Mouse (Mus musculus): ENCODE measurements around the gene Aldh9a1. TPM values are rescaled to one million over a fixed set of nuclear protein-coding genes. Genes with fewer than 3 reads are reported as not detected.

Gene Aldh9a1
- polyA plus RNA-seq (2012; rRNA removed) = 32.6 and 33.4 TPM in 2 replicates

DNA sequence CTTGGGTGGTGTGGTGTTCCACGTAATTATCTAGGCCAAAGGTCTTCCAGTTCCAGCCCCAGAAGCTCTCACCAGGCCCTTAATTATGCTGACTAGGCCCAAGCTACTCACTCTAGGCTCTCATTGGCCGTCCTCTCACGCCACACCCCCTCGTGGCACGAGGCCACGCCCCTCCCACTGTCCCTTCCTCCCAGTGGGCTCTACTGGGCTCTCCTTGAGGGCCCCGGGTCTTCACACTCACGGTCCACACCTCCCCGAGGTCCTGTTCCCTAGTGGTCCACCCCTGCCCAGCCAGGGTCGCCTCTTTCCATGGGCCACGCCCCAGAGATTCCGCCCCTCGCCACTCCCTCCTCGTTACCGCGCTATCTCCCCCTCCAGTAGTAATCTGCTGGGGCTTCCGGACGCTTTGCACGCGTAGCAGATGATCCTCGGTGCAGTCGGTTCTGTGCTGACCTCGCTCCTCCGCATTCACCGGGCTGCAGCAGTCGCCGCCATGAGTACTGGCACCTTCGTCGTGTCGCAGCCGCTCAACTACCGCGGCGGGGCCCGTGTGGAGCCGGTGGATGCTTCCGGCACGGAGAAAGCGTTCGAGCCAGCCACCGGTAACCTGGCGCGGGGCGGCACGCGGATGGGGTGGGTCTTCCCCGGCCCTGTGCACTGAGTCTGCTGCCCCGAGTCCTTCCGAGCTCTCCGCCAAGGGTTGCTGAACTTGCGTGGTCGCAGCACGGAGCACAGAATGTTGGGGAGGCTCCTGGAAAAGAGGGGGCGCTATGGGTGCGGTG, at the start of gene Aldh9a1:
Gene Aldh9a1, plus strand, starts transcription at position 177 of the 782 bp plus-strand sequence.
- peak within 1 kb of the TSS; percentile 77 for H3K4me3 ChIP-seq (ENCODE audit: insufficient read depth, low read length)
- H3K27ac ChIP-seq (ENCODE audit: insufficient read depth, low read length) = peak within 1 kb of the TSS; percentile 54; the same call in 1 of the 2 replicates
- H3K4me1 ChIP-seq (ENCODE audit: control insufficient read depth, insufficient read depth, low read length) = no peaks in the 10 kb centered on the region
- no peak for TF ChIP-seq CTCF (IDR thresholded peaks at IDR 0.05; ENCODE audit: extremely low read depth, insufficient read depth, low read length)
- 0 out of 2 replicates have a peak, but pooled peaks have one; percentile 28 for TF ChIP-seq POLR2A (IDR thresholded peaks at IDR 0.05; ENCODE audit: extremely low read depth, insufficient read depth, low read length)

DNA sequence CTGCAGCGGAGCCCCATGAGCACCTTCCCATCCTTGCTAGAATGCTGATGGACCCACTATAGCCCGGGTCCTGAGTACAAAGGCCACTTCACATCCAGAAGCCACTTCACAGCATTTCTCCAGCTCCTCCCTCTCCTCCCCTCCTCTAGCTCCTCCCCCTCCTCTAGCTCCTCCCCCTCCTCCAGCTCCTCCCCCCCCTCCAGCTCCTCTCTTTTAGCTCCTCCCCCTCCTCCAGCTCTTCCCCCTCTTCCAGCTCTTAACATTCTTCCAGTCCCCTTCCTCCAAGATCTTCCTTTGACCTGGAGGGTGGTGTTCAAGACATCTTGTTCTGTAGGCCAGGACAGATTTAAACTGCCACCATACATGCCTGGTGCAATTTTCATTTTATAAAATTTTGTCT, 49.7 kb upstream of the Aldh9a1 start:
- no peak overlapping the region for H3K4me3 ChIP-seq (ENCODE audit: insufficient read depth, low read length)

GRCm38 (mm10) chr1:167305501-167306137, 44.2 kb upstream of the Aldh9a1 start:
- Histone ChIP-seq H3K4me1 (ENCODE audit: control insufficient read depth, insufficient read depth, low read length) (peaks cover 2% of the 10 kb centered on the region; the same call in 1 of the 2 replicates), H3K4me3 (ENCODE audit: insufficient read depth, low read length) (no peak overlapping the region), H3K27ac (ENCODE audit: insufficient read depth, low read length) (no peak overlapping the region)
- TF ChIP-seq POLR2A (IDR thresholded peaks at IDR 0.05; ENCODE audit: extremely low read depth, insufficient read depth, low read length) = no peak
- no peak for TF ChIP-seq CTCF (IDR thresholded peaks at IDR 0.05; ENCODE audit: extremely low read depth, insufficient read depth, low read length)

More for the DNA sequence above, 49.7 kb upstream of the Aldh9a1 start:
- H3K27ac ChIP-seq (ENCODE audit: insufficient read depth, low read length) = no peak overlapping the region
- H3K4me1 ChIP-seq (ENCODE audit: control insufficient read depth, insufficient read depth, low read length) = no peaks in the 10 kb centered on the region
- TF ChIP-seq POLR2A (IDR thresholded peaks at IDR 0.05; ENCODE audit: extremely low read depth, insufficient read depth, low read length) (no peak), CTCF (IDR thresholded peaks at IDR 0.05; ENCODE audit: extremely low read depth, insufficient read depth, low read length) (no peak)

GRCm38 (mm10) chr1:167306451-167307240, 43.1 kb upstream of the Aldh9a1 start:
- no peak overlapping the region for H3K27ac ChIP-seq (ENCODE audit: insufficient read depth, low read length)
- TF ChIP-seq CTCF (IDR thresholded peaks at IDR 0.05; ENCODE audit: extremely low read depth, insufficient read depth, low read length) = peak; percentile 44
- no peak for TF ChIP-seq POLR2A (IDR thresholded peaks at IDR 0.05; ENCODE audit: extremely low read depth, insufficient read depth, low read length)
- H3K4me1 ChIP-seq (ENCODE audit: control insufficient read depth, insufficient read depth, low read length) = peaks cover 2% of the 10 kb centered on the region; the same call in 1 of the 2 replicates
- H3K4me3 ChIP-seq (ENCODE audit: insufficient read depth, low read length) = no peak overlapping the region

- peak overlapping the region; percentile 74; the same call in 1 of the 2 replicates for H3K4me3 ChIP-seq (ENCODE audit: insufficient read depth, low read length)
- TF ChIP-seq POLR2A (IDR thresholded peaks at IDR 0.05; ENCODE audit: extremely low read depth, insufficient read depth, low read length) (no peak), CTCF (IDR thresholded peaks at IDR 0.05; ENCODE audit: extremely low read depth, insufficient read depth, low read length) (no peak)
- H3K27ac ChIP-seq (ENCODE audit: insufficient read depth, low read length) = no peak overlapping the region
- peaks cover 2% of the 10 kb centered on the region; the same call in 1 of the 2 replicates for H3K4me1 ChIP-seq (ENCODE audit: control insufficient read depth, insufficient read depth, low read length)
These were observed 42.1 kb upstream of the Aldh9a1 start for GRCm38 (mm10) chr1:167307674-167308073.

GRCm38 (mm10) chr1:167308261-167309054, 41.3 kb upstream of the Aldh9a1 start, which contains the start of gene Tmco1:
Gene Tmco1, plus strand, starts transcription at chr1:167308378.
- peak within 1 kb of the TSS; percentile 74 for H3K4me3 ChIP-seq (ENCODE audit: insufficient read depth, low read length)
- no peak for TF ChIP-seq CTCF (IDR thresholded peaks at IDR 0.05; ENCODE audit: extremely low read depth, insufficient read depth, low read length)
- peak; percentile 85 for TF ChIP-seq POLR2A (IDR thresholded peaks at IDR 0.05; ENCODE audit: extremely low read depth, insufficient read depth, low read length)
- H3K27ac ChIP-seq (ENCODE audit: insufficient read depth, low read length) = peak within 1 kb of the TSS; percentile 95
- peaks cover 2% of the 10 kb centered on the region; the same call in 1 of the 2 replicates for H3K4me1 ChIP-seq (ENCODE audit: control insufficient read depth, insufficient read depth, low read length)

DNA sequence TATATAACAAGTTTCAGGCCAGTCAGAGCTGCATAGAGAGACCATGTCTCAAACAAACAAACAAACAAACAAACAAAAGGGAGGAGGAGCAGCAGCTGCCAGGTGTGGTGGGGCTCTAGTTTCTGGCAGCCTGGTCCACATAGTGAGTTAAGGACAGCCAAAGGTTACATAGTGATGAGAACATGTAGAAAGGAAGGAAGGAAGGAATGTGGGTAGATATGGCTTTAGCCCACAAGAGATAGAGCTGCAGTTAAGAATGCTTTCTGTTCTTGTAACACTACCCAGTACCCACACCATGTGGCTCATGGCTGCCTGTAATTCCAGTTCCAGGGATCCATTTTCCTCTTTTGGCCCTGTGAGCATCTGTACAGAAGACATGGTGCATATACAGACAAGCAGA, 37.4 kb upstream of the Aldh9a1 start:
- TF ChIP-seq POLR2A (IDR thresholded peaks at IDR 0.05; ENCODE audit: extremely low read depth, insufficient read depth, low read length) (no peak), CTCF (IDR thresholded peaks at IDR 0.05; ENCODE audit: extremely low read depth, insufficient read depth, low read length) (no peak)
- Histone ChIP-seq H3K27ac (ENCODE audit: insufficient read depth, low read length) (no peak overlapping the region), H3K4me3 (ENCODE audit: insufficient read depth, low read length) (no peak overlapping the region), H3K4me1 (ENCODE audit: control insufficient read depth, insufficient read depth, low read length) (peaks cover 2% of the 10 kb centered on the region; the same call in 1 of the 2 replicates)

DNA sequence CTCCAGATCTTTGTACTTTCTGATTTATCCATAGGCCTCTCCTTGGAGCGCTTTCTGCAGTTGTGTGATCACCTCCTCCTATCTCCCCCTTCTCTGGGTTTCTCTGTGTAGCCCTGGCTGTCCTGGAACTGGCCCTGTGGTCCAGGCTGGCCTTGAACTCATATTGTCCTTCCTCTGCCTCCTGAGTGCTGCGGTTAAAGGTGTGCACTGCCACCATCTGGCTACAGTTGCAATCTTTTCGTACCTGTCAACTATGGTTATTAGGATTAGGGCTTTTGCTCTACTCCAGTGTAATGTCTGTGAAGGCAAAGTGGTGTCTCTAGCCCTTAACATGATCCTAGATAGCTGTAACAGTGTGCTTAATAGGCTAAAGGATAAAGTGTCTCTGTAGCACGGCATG, 36.6 kb upstream of the Aldh9a1 start:
- Histone ChIP-seq H3K4me3 (ENCODE audit: insufficient read depth, low read length) (no peak overlapping the region), H3K27ac (ENCODE audit: insufficient read depth, low read length) (no peak overlapping the region), H3K4me1 (ENCODE audit: control insufficient read depth, insufficient read depth, low read length) (peaks cover 2% of the 10 kb centered on the region; the same call in 1 of the 2 replicates)
- TF ChIP-seq POLR2A (IDR thresholded peaks at IDR 0.05; ENCODE audit: extremely low read depth, insufficient read depth, low read length) = no peak
- 0 out of 2 replicates have a peak, but pooled peaks have one; percentile 16 for TF ChIP-seq CTCF (IDR thresholded peaks at IDR 0.05; ENCODE audit: extremely low read depth, insufficient read depth, low read length)
